Mouse (Mus musculus) bone marrow, adult 2 months (tissue): ENCODE data around the gene Pfkfb2.

Source experiments
- CTCF ChIP-seq: fragments of 200-500 bp; IDR thresholded peaks from 2 replicates; pipeline ENCODE4 v1.5.1; 2011; ENCODE audit warnings: low read length, control low read depth; ENCODE audit not compliant: control insufficient read depth, insufficient read depth
- POLR2A ChIP-seq: fragments of 200-500 bp; IDR thresholded peaks from 2 replicates; pipeline ENCODE4 v1.6.1; 2011; ENCODE audit warnings: low read depth, mild to moderate bottlenecking, control low read depth, low read length, borderline replicate concordance; ENCODE audit not compliant: control insufficient read depth

DNA sequence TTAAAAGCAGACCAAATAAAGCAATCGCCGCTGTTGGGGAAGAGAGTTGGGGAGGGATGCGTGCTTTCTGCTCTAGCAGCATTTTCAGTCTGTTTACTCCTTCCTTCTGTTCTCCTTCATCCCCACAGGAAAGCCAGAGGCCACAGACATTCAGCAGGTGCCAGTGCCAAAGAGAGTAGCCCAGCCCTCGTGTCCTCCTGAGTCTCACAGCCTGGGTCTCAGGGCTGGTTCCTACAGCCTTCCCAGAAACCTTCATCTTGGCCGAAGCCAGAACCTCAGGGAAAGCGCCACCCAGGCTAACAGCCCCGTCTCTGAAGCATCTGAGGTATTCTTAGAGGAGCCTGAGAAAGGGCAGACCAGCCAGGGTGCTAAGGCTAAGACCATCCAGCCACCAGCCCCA lies 13.1 kb upstream of the Pfkfb2 start:
- TF ChIP-seq CTCF (no peak), POLR2A (no peak)
